8 mouse cellular contexts compared by ENCODE assay signal in genomic region chr6:112488821-112489180, GRCm38 (mm10). TPM values are rescaled to one million over a fixed set of nuclear protein-coding genes. Genes with fewer than 3 reads are reported as not detected.
DNase-seq lines count a peak whose midpoint lies in the region; ATAC-seq and TF ChIP-seq lines count a peak whose summit lies in the region.

No protein-coding gene starts in this region.

- no peaks in the 10 kb centered on the region for H3K36me3 ChIP-seq in heart, embryonic 13.5 days
- no peaks in the 10 kb centered on the region for H3K36me3 ChIP-seq in ES-E14 (ENCODE audit: control insufficient read depth, insufficient read depth, low read length, poor library complexity, severe bottlenecking)
- H3K36me3 ChIP-seq in forebrain, embryonic 16.5 days (ENCODE audit: control insufficient read depth, insufficient read depth), result no peaks in the 10 kb centered on the region
- no peaks in the 10 kb centered on the region for H3K36me3 ChIP-seq in midbrain, embryonic 11.5 days (ENCODE audit: control insufficient read depth, insufficient read depth, low read length)

- WGBS in heart, embryonic 13.5 days, result 25% methylated on average over 24 of the region's 24 CpGs
- 30% methylated on average over 24 of the region's 24 CpGs for WGBS in forebrain, embryonic 16.5 days
- WGBS in midbrain, embryonic 11.5 days, result 28% methylated on average over 24 of the region's 24 CpGs

- H3K9me3 ChIP-seq in heart, embryonic 13.5 days, result no peaks in the 10 kb centered on the region
- no peaks in the 10 kb centered on the region for H3K9me3 ChIP-seq in ES-E14 (ENCODE audit: control insufficient read depth, insufficient read depth, low read depth, low read length)
- H3K9me3 ChIP-seq in forebrain, embryonic 16.5 days (ENCODE audit: control insufficient read depth, low read length), result no peaks in the 10 kb centered on the region
- no peaks in the 10 kb centered on the region for H3K9me3 ChIP-seq in midbrain, embryonic 11.5 days (ENCODE audit: control insufficient read depth, low read length)

- in situ Hi-C loops in ES-E14 (cut with MboI; ENCODE audit: low sequenced_read_pairs in 2 of 2, unreplicated experiment in 2 of 2), result no loop called here

- peak overlapping the region; percentile 73 for H3K4me2 ChIP-seq in heart, embryonic 13.5 days
- peak overlapping the region; percentile 80 for H3K4me2 ChIP-seq in forebrain, embryonic 16.5 days (ENCODE audit: low read length)
- peak overlapping the region; percentile 41 for H3K4me2 ChIP-seq in midbrain, embryonic 11.5 days

- H3K27me3 ChIP-seq in heart, embryonic 13.5 days (replicated peaks), result peaks cover 88% of the 10 kb centered on the region
- peaks cover 30% of the 10 kb centered on the region for H3K27me3 ChIP-seq in forebrain, embryonic 16.5 days (replicated peaks; ENCODE audit: control insufficient read depth, insufficient read depth, low read length)
- H3K27me3 ChIP-seq in midbrain, embryonic 11.5 days (ENCODE audit: control insufficient read depth, insufficient read depth, low read length), result peaks cover 51% of the 10 kb centered on the region

- H3K27ac ChIP-seq in heart, embryonic 13.5 days (replicated peaks), result no peak overlapping the region
- H3K27ac ChIP-seq in ES-E14 (ENCODE audit: insufficient read depth, low read depth, low read length, poor library complexity, severe bottlenecking), result no peak overlapping the region
- H3K27ac ChIP-seq in forebrain, embryonic 16.5 days (ENCODE audit: low read length), result no peak overlapping the region
- H3K27ac ChIP-seq in midbrain, embryonic 11.5 days (ENCODE audit: low read depth, low read length), result no peak overlapping the region

- peaks cover 22% of the 10 kb centered on the region for H3K4me1 ChIP-seq in heart, embryonic 13.5 days
- H3K4me1 ChIP-seq in ES-E14 (ENCODE audit: control insufficient read depth in 2 of 2, insufficient read depth in 2 of 2, low read length in 2 of 2, poor library complexity in 1 of 2), result peaks cover 0 to 7% of the 10 kb centered on the region in 2 experiments; a peak in 1 of 4 replicates
- H3K4me1 ChIP-seq in forebrain, embryonic 16.5 days (replicated peaks; ENCODE audit: control insufficient read depth, insufficient read depth, low read length), result peaks cover 21% of the 10 kb centered on the region
- H3K4me1 ChIP-seq in midbrain, embryonic 11.5 days (ENCODE audit: control insufficient read depth, insufficient read depth, low read length), result peaks cover 15% of the 10 kb centered on the region

- DNase-seq in heart, adult 9 months (ENCODE audit: low spot score in 2 of 2), result no peak
- no peak for DNase-seq in ES-E14 (ENCODE audit: low read depth, low spot score)
- DNase-seq in midbrain, embryonic 11.5 days (ENCODE audit: low spot score, missing footprints), result no peak
- no peak for DNase-seq in gastrocnemius, adult 18-20 months (ENCODE audit: low spot score)
- DNase-seq in cerebellum, postnatal 10 days, result no peak
- DNase-seq in c-Kit-positive CD71-positive TER-119-positive erythroid progenitor cells, embryonic 14.5 days (ENCODE audit: low spot score), result no peak

- H3K4me3 ChIP-seq in heart, embryonic 13.5 days, result peak overlapping the region; percentile 46
- H3K4me3 ChIP-seq in ES-E14 (ENCODE audit: insufficient read depth in 1 of 2, low read depth in 1 of 2, low read length in 2 of 2, poor library complexity in 1 of 2, severe bottlenecking in 1 of 2), result peak overlapping the region; percentile 48 to 52; a peak in 3 of 4 replicates
- H3K4me3 ChIP-seq in forebrain, embryonic 16.5 days (replicated peaks; ENCODE audit: low read length), result peak overlapping the region; percentile 48
- H3K4me3 ChIP-seq in midbrain, embryonic 11.5 days (ENCODE audit: low read depth, low read length), result peak overlapping the region; percentile 26; the same call in 1 of the 2 replicates

- peak overlapping the region; percentile 59; the same call in 1 of the 2 replicates for H3K9ac ChIP-seq in heart, embryonic 13.5 days
- no peak overlapping the region for H3K9ac ChIP-seq in ES-E14 (ENCODE audit: insufficient read depth, low read depth, low read length, poor library complexity, severe bottlenecking)
- peak overlapping the region; percentile 12 for H3K9ac ChIP-seq in forebrain, embryonic 16.5 days (replicated peaks; ENCODE audit: low read depth, low read length)
- H3K9ac ChIP-seq in midbrain, embryonic 11.5 days (ENCODE audit: low read length), result no peak overlapping the region

- ATAC-seq in heart, embryonic 13.5 days (ENCODE audit: extremely low read depth, insufficient number of reproducible peaks, low FRiP score, low TSS enrichment), result no peak
- ATAC-seq in forebrain, embryonic 16.5 days, result no peak
- ATAC-seq in midbrain, embryonic 11.5 days (ENCODE audit: low FRiP score), result no peak; the same call in 1 of the 2 replicates

TF ChIP-seq in ES-E14, 5 proteins besides CTCF, POLR2A, EP300 and RAD21:
- no peak for TF ChIP-seq MAFK (IDR thresholded peaks at IDR 0.05; ENCODE audit: insufficient read depth, low read depth, low read length)
- TF ChIP-seq CHD2 (IDR thresholded peaks at IDR 0.05; ENCODE audit: low read depth, low read length), result no peak
- no peak for TF ChIP-seq ZC3H11A (IDR thresholded peaks at IDR 0.05; ENCODE audit: borderline replicate concordance, low read depth, low read length)
- TF ChIP-seq ZNF384 (IDR thresholded peaks at IDR 0.05; ENCODE audit: low read depth, low read length), result no peak
- TF ChIP-seq HCFC1 (IDR thresholded peaks at IDR 0.05; ENCODE audit: borderline replicate concordance, insufficient read depth, low read length), result no peak

RNA-seq across cellular contexts. Expression of gene Oxtr, which starts 0.9 kb away (rescaled TPM):
- 0.11 and 0.12 TPM in 2 replicates for polyA plus RNA-seq in heart, embryonic 13.5 days (2015; fragmentation: Nextera tagmentation; extraction: Ambion mirVana)
- 0.04 and 0.11 TPM in 2 replicates for total RNA-seq in ES-E14 (2012; rRNA removed)
- 0.75 and 1.5 TPM in 2 replicates for polyA plus RNA-seq in forebrain, embryonic 16.5 days (2015; fragmentation: Nextera tagmentation; extraction: Ambion mirVana)
- 0.11 and 0.26 TPM in 2 replicates for polyA plus RNA-seq in midbrain, embryonic 11.5 days (2014; fragmentation: Nextera tagmentation; extraction: Ambion mirVana)
- 1 to 10 TPM in 1 of 2 experiments, under 1 TPM in 1; 0.09 to 1.2 TPM for total RNA-seq in gastrocnemius, adult 18-20 months (2021)

RNA-seq across cellular contexts. Expression of gene Cav3, which starts 29.5 kb away (rescaled TPM):
- polyA plus RNA-seq in heart, embryonic 13.5 days (2015; fragmentation: Nextera tagmentation; extraction: Ambion mirVana), result 75.5 and 87.9 TPM in 2 replicates
- not detected in 2 replicates for total RNA-seq in ES-E14 (2012; rRNA removed)
- polyA plus RNA-seq in forebrain, embryonic 16.5 days (2015; fragmentation: Nextera tagmentation; extraction: Ambion mirVana), result 0.29 TPM in 1 of 2 replicates, not detected in the other
- 0.11 TPM in 1 of 2 replicates, not detected in the other for polyA plus RNA-seq in midbrain, embryonic 11.5 days (2014; fragmentation: Nextera tagmentation; extraction: Ambion mirVana)
- total RNA-seq in gastrocnemius, adult 18-20 months (2021), result 10 to 100 TPM; 47.8 to 52.7 TPM

Comparison
In these comparisons a context has a peak if more than half of its experiments do, and no peak if none do; other contexts are left out.
1. H3K9ac ChIP-seq: peak in heart, embryonic 13.5 days (single experiment) and forebrain, embryonic 16.5 days (single experiment); none in ES-E14 (single experiment) and midbrain, embryonic 11.5 days (single experiment).
2. RNA of gene Cav3, which starts 29.5 kb away (polyA plus RNA-seq): 75.5 to 87.9 TPM in heart, embryonic 13.5 days; 0.11 TPM in midbrain, embryonic 11.5 days and 0.29 TPM in forebrain, embryonic 16.5 days; every median in the first group is over 10 times any median in the second.
3. Peak in every context shown above with its lines, with median percentiles within 50 percentile points of each other: H3K4me2 ChIP-seq and H3K4me3 ChIP-seq.